Mouse (Mus musculus): ENCODE measurements at regions not wholly inside any gene's neighbourhood (a gene's known extent, or its start where the extent isn't known, plus 50 kb on each side); places are given as distances from the start of the nearest gene placed in this dataset.
"Not testable (repeated sequence)": the region's sequence is repeated elsewhere in the genome, so short reads cannot be mapped to it uniquely, and the experiment has no call there.

DNA sequence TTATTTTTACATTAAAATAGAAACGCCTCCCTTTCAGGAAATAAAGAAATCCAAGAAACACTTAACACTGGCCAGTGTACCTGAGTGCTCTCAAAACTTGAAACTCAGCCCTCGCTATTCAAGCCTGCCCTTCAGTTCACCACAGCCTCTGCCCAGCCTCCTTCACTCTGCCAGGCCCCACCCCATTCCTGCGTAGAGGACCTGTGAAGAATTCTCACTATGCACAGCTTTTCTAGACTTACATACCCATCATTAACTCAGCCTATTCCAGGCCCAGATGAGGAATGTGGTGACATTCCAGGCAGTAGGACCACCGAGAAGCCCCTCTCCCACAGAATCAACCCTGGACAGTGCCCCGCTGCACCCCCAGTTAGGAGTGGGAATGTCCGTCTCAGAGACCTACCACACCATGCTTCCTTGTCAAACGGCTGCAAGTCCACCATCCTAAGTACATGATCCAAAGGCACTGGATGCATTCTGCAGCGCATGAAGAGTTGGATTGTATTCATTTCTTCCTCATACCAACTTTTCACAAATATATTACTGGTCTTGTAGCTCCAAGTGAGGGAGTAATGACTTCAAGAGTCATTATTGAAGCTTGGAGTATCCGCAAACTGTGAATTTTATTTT is 150.0 kb upstream of the Cdkn3 start:
- ATAC-seq (replicated peaks in 1 of 2; ENCODE audit: insufficient read depth in 1 of 2, low FRiP score in 2 of 2, low TSS enrichment in 1 of 2, low read depth in 1 of 2, poor library complexity in 2 of 2, severe bottlenecking in 2 of 2) = no peak

DNA sequence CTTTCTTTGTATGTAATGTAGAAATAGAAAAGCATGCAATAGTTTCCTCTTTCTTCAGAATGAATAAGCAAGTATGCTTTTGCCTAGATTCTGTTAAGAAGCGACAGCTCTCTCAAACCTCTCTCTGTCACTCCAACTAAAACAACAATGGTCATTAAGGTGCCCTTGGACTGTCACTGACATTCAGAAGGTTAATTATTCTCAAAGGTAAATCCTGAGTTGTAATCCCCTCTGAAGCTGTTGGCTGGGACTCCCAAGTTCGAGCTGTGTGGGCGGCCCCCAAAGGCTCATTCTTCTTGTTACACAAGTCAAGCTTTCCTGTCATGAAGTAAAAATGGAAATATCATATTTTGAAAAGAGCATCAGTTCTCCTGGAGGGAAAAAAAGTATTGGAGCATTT is 153.6 kb upstream of the Cdkn3 start:
- no peak for ATAC-seq (replicated peaks in 1 of 2; ENCODE audit: insufficient read depth in 1 of 2, low FRiP score in 2 of 2, low TSS enrichment in 1 of 2, low read depth in 1 of 2, poor library complexity in 2 of 2, severe bottlenecking in 2 of 2)

DNA sequence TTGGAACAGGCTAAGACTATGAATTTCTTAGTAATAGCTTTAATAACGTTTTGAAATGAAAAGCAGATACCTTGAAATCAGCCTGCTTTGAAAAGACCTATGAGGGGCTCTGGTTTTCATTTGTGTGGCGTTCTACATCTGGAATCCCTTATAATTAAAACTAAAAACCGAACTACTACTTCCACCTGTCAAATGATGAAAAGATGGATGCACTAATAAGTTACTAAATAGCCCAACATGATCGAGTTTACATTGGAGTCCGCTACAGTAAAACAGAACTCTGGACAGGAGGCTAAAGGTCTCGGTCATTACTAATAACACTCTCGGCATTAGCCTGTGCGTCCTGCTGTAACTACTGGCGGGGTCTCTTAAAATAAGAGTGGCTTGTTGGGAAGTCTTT is 154.3 kb upstream of the Cdkn3 start:
- ATAC-seq (replicated peaks in 1 of 2; ENCODE audit: insufficient read depth in 1 of 2, low FRiP score in 2 of 2, low TSS enrichment in 1 of 2, low read depth in 1 of 2, poor library complexity in 2 of 2, severe bottlenecking in 2 of 2) = no peak

DNA sequence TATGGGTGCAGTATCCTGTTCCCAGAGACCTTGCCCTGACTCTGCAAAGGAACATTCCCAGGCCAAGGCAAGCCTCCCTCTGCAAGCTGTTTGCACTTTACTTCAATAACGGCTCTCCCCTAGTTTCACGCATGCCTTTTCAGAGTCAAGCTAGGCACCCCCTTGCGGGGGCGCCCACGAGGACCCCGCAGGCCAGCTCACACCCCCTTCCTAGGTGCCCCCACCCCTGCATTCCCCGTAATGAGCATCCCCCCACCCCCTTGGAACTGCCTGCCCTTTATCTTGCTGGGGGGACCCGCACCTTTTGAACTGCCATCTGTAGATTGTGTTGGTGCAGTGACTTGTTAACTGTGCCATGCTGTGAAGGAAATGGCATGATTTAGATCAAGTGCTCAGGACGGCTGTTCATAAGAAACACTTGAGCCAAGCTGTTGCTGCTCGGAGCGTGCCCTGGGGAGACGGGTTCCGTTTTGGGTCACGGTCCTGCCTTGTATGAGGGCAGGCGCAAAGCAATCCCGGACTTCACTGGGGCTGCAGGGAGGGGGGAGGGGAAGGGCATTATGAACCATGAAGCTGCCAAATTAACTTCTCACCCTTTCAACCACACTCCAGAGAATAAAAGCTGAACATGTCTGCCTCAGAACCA is 155.3 kb upstream of the Cdkn3 start:
- no peak for ATAC-seq (replicated peaks in 1 of 2; ENCODE audit: insufficient read depth in 1 of 2, low FRiP score in 2 of 2, low TSS enrichment in 1 of 2, low read depth in 1 of 2, poor library complexity in 2 of 2, severe bottlenecking in 2 of 2)

DNA sequence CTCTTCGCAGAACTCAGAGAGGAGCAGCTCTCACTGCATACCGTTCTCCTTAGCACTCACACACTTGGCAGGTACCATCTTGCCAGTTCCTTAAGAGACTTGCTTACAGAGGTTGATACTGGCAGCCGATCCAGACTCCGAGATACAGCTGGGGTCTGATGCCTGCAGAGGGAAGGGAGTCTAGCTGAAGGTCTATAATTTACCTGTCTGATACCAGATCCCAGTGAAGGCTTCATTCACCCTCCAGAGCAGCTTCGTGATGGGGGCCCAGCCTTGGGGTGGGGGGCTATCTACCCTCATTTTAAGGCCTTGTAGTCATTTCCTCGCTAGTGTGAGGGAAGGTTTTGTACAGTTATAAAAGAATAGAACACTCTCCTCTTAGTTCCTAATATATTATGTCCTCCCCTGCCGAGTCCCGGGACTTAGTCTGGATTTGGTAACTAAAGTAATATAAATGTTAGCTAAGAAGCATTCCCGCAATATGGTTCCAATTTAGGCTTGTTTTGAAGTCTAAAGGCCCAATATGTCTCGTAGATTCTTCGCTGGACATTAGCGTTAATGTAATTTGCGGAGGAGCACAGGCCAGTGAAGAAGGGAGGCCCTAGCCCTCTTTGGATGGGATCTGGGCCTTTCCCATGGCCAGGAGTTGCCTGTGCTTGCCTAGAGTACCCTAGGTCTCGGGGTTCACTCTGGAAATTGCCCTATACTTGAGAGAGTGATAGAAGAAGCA is 156.0 kb upstream of the Cdkn3 start:
- ATAC-seq (replicated peaks in 1 of 2; ENCODE audit: insufficient read depth in 1 of 2, low FRiP score in 2 of 2, low TSS enrichment in 1 of 2, low read depth in 1 of 2, poor library complexity in 2 of 2, severe bottlenecking in 2 of 2) = no peak

DNA sequence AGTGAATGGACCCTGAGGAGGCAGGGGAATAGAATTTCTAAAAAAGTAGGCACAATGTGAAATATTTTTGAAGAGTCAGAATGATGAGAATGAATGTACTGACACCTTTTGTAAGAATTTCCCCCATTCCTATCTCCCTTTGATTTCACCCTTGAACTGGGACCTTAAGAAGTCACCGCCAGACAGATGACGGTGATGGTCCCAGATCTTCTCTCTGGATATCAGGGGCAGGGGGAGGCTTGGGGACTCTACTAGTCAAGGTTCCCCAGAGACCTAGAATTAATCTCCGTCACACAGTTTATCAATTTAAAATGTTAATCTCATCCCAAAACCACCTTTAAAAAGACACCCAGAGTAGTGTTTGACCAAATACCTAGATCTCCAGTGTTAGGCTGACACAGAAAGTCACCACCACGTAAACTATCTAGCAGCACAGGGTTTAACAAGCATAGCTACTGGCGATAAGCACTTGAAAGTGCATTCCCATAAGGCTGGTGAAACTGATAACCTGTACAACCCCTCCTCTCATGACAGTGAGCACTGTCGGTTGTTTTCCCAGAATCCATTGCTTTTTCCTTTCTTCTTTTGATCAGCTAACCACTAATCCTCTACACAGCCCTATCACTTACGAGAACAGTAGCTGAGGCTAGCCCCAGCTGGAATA is 163.5 kb upstream of the Cdkn3 start:
- ATAC-seq (replicated peaks in 1 of 2; ENCODE audit: insufficient read depth in 1 of 2, low FRiP score in 2 of 2, low TSS enrichment in 1 of 2, low read depth in 1 of 2, poor library complexity in 2 of 2, severe bottlenecking in 2 of 2) = no peak

DNA sequence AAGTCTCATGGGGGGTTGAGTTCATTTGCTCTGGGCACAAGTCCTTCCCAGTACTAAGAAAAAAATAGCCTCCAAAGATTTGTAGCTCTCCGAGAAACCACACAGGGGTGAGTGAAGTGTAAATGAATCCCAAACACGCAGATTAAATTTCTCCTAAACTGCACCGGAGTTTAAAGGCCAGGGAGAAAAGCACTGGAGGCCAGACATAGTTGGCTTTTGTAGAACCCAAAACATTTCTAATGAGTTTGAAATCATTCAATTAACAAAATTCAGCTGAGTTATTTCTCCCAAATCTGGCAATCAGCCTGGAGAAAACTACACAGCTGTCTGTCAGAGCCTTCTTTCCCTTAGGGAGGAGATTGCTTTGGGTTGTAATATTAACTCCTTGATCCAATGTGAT is 166.2 kb upstream of the Cdkn3 start:
- no peak for ATAC-seq (replicated peaks in 1 of 2; ENCODE audit: insufficient read depth in 1 of 2, low FRiP score in 2 of 2, low TSS enrichment in 1 of 2, low read depth in 1 of 2, poor library complexity in 2 of 2, severe bottlenecking in 2 of 2)

DNA sequence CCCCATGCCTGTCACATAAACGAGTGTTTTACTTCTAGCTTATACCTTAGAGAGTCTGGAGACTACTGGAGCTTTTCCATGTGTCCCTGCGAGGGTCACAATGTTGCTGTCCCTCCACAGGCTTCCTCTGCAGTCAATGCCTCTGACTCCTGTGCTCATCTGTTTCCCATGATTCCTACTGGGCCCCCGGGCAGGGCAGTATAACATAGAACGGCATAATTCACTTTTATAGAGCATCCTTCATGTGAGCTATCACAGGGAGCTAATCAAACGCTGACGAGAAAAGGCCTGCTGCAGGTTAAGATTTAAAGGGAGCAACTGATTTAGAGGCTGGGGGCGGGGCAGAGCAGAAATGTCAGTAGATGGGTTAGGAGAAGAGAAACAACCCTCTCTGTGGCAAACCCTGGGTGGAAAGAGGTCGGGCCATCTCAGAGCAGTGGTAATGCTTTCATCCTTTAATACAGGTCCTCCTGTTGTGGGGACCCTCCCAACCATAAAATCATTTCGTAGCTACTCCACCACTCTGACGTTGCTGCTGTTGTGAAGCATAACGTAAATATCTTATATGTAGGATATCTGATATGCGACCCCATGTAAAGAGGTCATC is 168.5 kb upstream of the Cdkn3 start:
- no peak for ATAC-seq (replicated peaks in 1 of 2; ENCODE audit: insufficient read depth in 1 of 2, low FRiP score in 2 of 2, low TSS enrichment in 1 of 2, low read depth in 1 of 2, poor library complexity in 2 of 2, severe bottlenecking in 2 of 2)

DNA sequence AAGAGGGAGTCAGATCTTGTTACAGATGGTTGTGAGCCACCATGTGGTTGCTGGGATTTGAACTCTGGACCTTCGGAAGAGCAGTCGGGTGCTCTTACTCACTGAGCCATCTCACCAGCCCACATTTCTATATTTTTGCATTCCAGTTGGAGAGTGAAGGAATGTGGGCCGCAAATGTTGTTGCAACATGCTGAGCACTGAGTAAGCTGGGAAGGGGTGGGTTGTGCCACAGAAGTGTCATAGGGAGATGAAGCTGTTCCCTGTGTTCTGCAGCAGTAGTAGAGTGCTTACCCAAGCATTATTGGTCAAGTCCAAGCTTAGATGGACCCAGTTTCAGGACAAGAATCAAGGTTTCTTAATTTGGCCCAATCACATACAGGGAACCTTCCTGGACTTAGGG is 169.1 kb upstream of the Cdkn3 start:
- no peak for ATAC-seq (replicated peaks in 1 of 2; ENCODE audit: insufficient read depth in 1 of 2, low FRiP score in 2 of 2, low TSS enrichment in 1 of 2, low read depth in 1 of 2, poor library complexity in 2 of 2, severe bottlenecking in 2 of 2)

DNA sequence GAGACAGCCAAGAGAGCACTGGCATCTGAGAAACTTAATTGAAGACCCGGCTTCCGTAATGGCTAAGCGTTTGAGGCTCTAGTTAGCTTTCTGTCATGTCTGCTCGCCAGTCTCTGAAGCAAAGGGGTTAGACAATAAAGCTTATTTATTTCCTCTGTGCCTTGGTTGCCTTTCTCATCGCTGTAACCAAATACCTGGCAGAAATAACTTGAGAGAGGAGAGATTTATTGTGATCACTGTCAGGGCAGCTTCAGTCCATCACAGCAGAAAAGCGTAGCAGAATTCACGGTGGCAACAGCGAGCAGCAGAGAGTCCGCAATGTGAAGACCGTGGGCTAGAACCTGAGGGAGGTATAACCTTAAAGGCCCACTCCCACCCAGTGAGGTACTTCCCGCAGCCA is 174.2 kb upstream of the Cdkn3 start:
- no peak for ATAC-seq (replicated peaks in 1 of 2; ENCODE audit: insufficient read depth in 1 of 2, low FRiP score in 2 of 2, low TSS enrichment in 1 of 2, low read depth in 1 of 2, poor library complexity in 2 of 2, severe bottlenecking in 2 of 2)

DNA sequence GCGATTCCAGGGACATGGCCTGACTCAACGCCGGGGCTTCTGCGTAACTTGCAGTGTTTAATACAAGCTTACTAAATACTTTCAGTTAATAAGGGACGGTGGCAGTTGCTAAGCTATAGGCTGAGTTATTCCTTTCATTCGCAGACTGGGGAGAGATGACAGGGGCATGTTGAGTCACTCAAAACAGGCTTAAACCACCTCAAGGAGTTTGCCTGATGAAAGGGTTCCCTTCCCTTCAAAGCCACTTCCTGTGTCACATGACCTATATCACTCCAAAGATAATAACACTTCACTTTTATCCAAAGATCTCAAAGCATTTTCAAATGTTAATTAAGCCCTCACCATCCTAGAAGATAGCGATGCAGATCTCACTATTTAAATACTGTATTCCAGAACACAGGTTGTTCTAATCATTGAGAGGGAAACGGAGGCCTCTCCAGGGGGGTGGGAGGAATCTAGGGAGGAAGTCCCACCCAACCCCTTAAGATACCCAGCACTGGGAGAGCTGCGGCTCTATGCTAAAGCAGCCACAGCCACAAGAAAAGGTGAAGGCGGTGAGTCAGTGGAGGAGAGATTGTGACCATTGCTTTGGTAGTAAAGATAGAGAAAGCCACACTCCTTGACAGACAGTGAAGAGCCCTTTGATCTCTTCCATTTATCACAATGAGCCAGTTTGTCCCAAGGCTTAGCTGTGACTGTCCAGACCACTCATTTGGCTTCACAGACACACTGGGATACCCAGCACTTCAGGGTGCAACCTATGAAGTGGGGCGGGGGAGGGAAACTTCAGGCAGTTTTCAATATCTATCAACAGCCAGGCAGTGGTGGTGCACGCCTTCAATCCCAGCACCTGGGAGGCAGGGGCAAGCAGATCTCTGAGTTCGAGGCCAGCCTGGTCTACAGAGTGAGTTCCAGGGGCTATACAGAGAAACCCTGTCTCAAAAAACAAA is 182.0 kb upstream of the Cdkn3 start:
- peak in 1 of 2 experiments; percentile 27; a peak in 1 of 4 replicates for ATAC-seq (replicated peaks in 1 of 2; ENCODE audit: insufficient read depth in 1 of 2, low FRiP score in 2 of 2, low TSS enrichment in 1 of 2, low read depth in 1 of 2, poor library complexity in 2 of 2, severe bottlenecking in 2 of 2)

DNA sequence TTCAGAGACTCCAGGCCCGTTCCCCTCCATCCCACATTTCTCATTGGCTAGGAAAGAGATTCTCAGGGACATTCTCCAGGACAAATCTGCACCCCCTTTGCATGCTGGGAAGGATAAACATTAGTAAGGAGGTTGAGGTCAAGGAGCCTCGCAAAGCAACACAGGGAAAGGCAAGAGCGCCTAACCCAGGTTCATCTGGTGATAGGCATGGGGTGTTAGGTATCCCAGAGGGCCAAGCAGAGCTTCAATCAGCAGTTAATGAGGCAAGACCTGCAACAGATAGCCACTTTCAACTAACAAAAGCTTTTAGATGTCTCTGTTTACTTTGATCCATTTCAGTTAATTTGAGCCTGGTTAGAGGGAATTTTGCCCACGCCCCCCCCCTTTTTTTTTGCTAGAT is 184.5 kb upstream of the Cdkn3 start:
- ATAC-seq (replicated peaks in 1 of 2; ENCODE audit: insufficient read depth in 1 of 2, low FRiP score in 2 of 2, low TSS enrichment in 1 of 2, low read depth in 1 of 2, poor library complexity in 2 of 2, severe bottlenecking in 2 of 2) = no peak

DNA sequence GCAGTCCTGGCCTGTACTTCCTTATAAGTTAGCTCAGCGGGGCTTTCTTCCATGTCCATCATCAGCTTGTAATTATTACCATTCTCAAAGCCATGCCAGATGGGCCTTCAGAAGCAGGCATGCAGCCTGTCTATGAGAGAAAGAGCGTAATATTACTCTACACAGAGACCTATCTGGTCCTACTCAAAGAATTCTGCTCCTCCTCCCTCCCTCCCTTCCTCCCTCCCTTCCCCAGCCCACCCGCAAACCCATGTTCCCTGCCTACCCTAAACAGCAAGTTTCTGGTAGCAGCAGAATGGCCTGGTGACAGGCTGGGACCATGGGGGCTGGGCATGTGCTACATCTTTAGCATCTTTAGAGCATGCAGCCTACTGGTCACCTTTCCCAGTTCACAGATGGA is 184.9 kb upstream of the Cdkn3 start:
- ATAC-seq (replicated peaks in 1 of 2; ENCODE audit: insufficient read depth in 1 of 2, low FRiP score in 2 of 2, low TSS enrichment in 1 of 2, low read depth in 1 of 2, poor library complexity in 2 of 2, severe bottlenecking in 2 of 2) = no peak

DNA sequence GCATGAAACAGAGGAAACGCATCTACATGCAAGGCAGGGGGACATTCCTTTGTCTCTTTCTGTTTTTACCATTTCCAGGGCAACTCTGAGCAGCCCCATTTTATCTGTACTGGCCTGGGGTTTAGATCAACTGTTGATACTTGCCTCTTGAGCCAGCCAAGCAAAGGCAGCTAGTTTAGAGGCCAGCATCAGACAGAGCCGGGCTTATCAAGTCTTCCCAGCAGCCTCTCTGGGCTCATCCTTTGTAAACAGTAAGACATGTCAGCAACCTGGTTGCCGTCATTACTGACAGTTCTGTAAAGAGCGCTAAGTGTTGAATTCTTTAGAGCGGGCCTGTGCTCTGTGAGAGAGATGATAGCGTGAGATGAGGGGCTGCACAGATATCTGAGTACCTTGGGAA is 182.9 kb upstream of the Bmp4 start:
- ATAC-seq (replicated peaks in 1 of 2; ENCODE audit: insufficient read depth in 1 of 2, low FRiP score in 2 of 2, low TSS enrichment in 1 of 2, low read depth in 1 of 2, poor library complexity in 2 of 2, severe bottlenecking in 2 of 2) = no peak

DNA sequence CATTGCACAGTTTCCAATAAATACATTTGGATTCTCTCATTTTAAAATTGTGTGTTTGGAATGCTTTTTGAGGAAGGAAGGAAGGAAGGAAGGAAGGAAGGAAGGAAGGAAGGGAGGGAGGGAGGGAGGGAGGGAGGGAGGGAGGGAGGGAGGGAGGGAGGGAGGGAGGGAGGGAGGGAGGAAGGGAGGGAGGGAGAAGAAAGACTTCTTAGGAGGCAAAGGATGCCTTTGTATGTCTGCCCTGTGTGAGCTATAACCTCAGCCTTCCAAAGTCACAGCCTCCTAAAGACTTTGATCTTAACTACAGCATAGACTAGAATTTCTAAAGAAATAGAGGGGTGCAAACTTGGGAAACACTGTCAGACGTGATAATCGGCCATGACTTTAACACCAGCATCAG is 182.5 kb upstream of the Bmp4 start:
- ATAC-seq (replicated peaks in 1 of 2; ENCODE audit: insufficient read depth in 1 of 2, low FRiP score in 2 of 2, low TSS enrichment in 1 of 2, low read depth in 1 of 2, poor library complexity in 2 of 2, severe bottlenecking in 2 of 2) = not testable (repeated sequence)

DNA sequence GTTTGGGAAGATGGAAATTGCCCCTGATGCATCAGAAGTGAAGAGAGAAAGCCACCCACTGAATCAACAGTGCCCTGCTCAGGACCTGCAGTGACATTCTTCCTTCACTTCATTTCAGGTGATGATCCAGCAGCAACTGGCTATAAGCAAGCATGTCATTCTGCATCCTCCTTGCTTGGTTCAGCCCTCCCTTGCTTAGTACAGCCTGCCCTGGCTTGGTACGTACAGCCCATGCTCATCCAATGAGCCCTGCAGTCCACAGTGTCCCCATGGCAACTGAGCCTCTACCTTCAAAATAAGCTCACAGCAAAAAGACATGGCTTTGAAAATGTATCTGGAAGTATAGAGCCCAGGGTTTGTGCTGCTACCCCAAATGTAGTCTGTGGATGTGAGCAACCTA is 181.4 kb upstream of the Bmp4 start:
- no peak for ATAC-seq (replicated peaks in 1 of 2; ENCODE audit: insufficient read depth in 1 of 2, low FRiP score in 2 of 2, low TSS enrichment in 1 of 2, low read depth in 1 of 2, poor library complexity in 2 of 2, severe bottlenecking in 2 of 2)

DNA sequence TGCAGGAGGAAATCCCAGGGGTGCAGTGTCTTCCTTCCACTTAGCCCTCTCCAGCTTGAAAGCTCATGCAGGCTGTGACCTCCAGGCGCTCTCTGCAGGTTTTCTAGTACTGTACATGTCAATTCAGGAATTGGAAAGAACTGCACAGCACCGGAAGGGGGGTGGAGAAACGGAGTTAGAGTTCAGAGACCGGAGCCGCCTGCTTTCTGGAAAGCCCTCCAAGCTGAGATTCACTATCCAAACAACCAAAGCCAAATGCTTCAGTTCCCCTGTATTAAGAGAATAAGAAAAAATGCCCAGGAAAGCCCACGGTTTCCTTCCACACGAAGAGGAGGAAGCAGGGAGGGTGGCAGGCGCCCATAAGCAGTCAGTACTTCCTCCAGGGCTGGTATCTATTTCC is 178.8 kb upstream of the Bmp4 start:
- ATAC-seq (replicated peaks in 1 of 2; ENCODE audit: insufficient read depth in 1 of 2, low FRiP score in 2 of 2, low TSS enrichment in 1 of 2, low read depth in 1 of 2, poor library complexity in 2 of 2, severe bottlenecking in 2 of 2) = no peak
